Mouse (Mus musculus) MEL (cell line): ENCODE measurements around the gene Artn.

ENCODE experiments used
- CTCF ChIP-seq, 3 experiments: IDR thresholded peaks in 2 of 3; conservative IDR thresholded peaks in 1 of 3; 2 replicates each; pipeline ENCODE4 v1.5.1; 2011 to 2012; ENCODE audit warnings: low read length in 3 of 3, low read depth in 2 of 3, mild to moderate bottlenecking in 2 of 3, improper control_type of control experiment in 1 of 3, inconsistent platforms in 1 of 3, mixed read lengths in 1 of 3, moderate library complexity in 1 of 3; ENCODE audit not compliant: control insufficient read depth in 1 of 3, insufficient read depth in 1 of 3, poor library complexity in 1 of 3, severe bottlenecking in 1 of 3
- POLR2A ChIP-seq, 2 experiments: IDR thresholded peaks; 2 replicates each; pipeline ENCODE4 v1.6.1; 2011 to 2012; ENCODE audit warnings: low read length in 2 of 2, mild to moderate bottlenecking in 2 of 2, control low read depth in 1 of 2, improper control_type of control experiment in 1 of 2, low read depth in 1 of 2, moderate library complexity in 1 of 2; ENCODE audit not compliant: control insufficient read depth in 1 of 2, insufficient read depth in 1 of 2, poor library complexity in 1 of 2
- ZNF384 ChIP-seq: IDR thresholded peaks from 2 replicates; pipeline ENCODE4 v1.6.1; 2012; ENCODE audit warnings: low read depth, mild to moderate bottlenecking, inconsistent platforms, low read length, improper control_type of control experiment

DNA sequence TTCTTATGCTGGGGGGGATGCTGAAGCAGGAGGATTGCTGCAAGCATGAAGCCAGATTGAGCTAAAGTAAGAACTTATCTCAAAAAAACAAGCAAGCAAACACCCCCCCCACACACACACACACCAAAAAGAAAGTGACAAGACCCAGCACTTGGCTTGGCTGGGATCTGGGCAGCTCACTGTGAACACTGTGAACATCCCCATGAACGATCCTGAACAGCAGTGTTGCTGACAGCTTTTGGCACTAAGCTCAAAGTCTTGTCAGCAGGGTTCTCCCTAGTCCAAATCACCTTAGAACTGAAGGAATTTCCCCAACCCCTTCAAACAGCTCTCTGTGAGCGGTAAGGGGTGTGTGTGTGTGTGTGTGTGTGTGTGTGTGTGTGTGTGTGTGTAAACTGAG is 6.1 kb downstream of the Artn start:
- TF ChIP-seq POLR2A (IDR thresholded peaks at IDR 0.05; ENCODE audit: control insufficient read depth in 1 of 2, insufficient read depth in 1 of 2, low read depth in 1 of 2, low read length in 2 of 2, poor library complexity in 1 of 2) (no peak), CTCF (IDR thresholded peaks at IDR 0.05 in 2 of 3, conservative IDR thresholded peaks at IDR 0.05 in 1 of 3; ENCODE audit: control insufficient read depth in 1 of 3, insufficient read depth in 1 of 3, low read depth in 2 of 3, low read length in 3 of 3, poor library complexity in 1 of 3, severe bottlenecking in 1 of 3) (no peak), ZNF384 (no peak)
